Mouse (Mus musculus) liver, adult 2 months (tissue): ENCODE results near the gene Tmem158. TPM values are rescaled to one million over a fixed set of nuclear protein-coding genes. Genes with fewer than 3 reads are reported as not detected.

Experiments
- DNase-seq: peaks from one replicate; pipeline ENCODE4 v3.0.0-alpha.2; 2011; ENCODE audit warnings: low read depth, low spot score; ENCODE audit errors: extremely low read depth
- H3K27ac ChIP-seq: fragments of 200-500 bp; replicated peaks from 2 replicates; pipeline ENCODE4 v1.5.1; 2012; ENCODE audit warnings: low read depth, mild to moderate bottlenecking, control low read depth, inconsistent platforms, low read length; ENCODE audit not compliant: insufficient read depth
- H3K27me3 ChIP-seq: fragments of 200-500 bp; 2 replicates; pipeline ENCODE4 v1.6.1; 2012; ENCODE audit warnings: mild to moderate bottlenecking, moderate library complexity, low read length, inconsistent platforms; ENCODE audit not compliant: control insufficient read depth, insufficient read depth
- H3K36me3 ChIP-seq: fragments of 200-500 bp; 2 replicates; pipeline ENCODE4 v1.6.1; 2012; ENCODE audit warnings: low read length, inconsistent platforms; ENCODE audit not compliant: control insufficient read depth, insufficient read depth
- H3K4me1 ChIP-seq: fragments of 200-500 bp; 2 replicates; pipeline ENCODE4 v1.6.1; 2011; ENCODE audit warnings: low read length; ENCODE audit not compliant: control insufficient read depth, insufficient read depth
- H3K4me3 ChIP-seq: fragments of 200-500 bp; 2 replicates; pipeline ENCODE4 v1.5.1; 2011; ENCODE audit warnings: low read depth, mild to moderate bottlenecking, control low read depth, low read length, moderate library complexity; ENCODE audit not compliant: insufficient read depth
- H3K79me2 ChIP-seq: fragments of 200-500 bp; 2 replicates; pipeline ENCODE4 v1.6.1; 2012; ENCODE audit warnings: inconsistent platforms, mild to moderate bottlenecking, low read length, moderate library complexity; ENCODE audit not compliant: control insufficient read depth, insufficient read depth
- H3K9ac ChIP-seq: fragments of 200-500 bp; 2 replicates; pipeline ENCODE4 v1.6.1; 2012; ENCODE audit warnings: low read depth, mild to moderate bottlenecking, control low read depth, inconsistent platforms, low read length
- CTCF ChIP-seq: fragments of 200-500 bp; IDR thresholded peaks from 2 replicates; pipeline ENCODE4 v1.5.1; 2011; ENCODE audit warnings: low read depth, low read length, control low read depth
- POLR2A ChIP-seq: fragments of 200-500 bp; IDR thresholded peaks from 2 replicates; pipeline ENCODE4 v1.6.1; 2011; ENCODE audit warnings: low read length, control low read depth; ENCODE audit not compliant: insufficient read depth; ENCODE audit errors: extremely low read depth
- WGBS: fragments of 180-500 bp; shearing (Covaris S2); methylation state at CpG from one replicate; pipeline ENCODE4 v1.1.7; 2018; 5-methylcytosine and 5-hydroxymethylcytosine counted together
- polyA plus RNA-seq: library from polyadenylated mRNA; depleted of rRNA; stranded (reverse); fragments of >200 nt; gene quantifications from 2 replicates; pipeline ENCODE4 v1.2.3, GENCODE M21; 2012
- total RNA-seq: library from RNA; depleted of rRNA; stranded (reverse); fragments of >200 nt; gene quantifications from 2 replicates; pipeline ENCODE4 v1.2.3, GENCODE M21; 2014

The Tmem158 gene
- total and polyA plus RNA-seq, 2 experiments = 0.09 to 0.76 TPM

DNA sequence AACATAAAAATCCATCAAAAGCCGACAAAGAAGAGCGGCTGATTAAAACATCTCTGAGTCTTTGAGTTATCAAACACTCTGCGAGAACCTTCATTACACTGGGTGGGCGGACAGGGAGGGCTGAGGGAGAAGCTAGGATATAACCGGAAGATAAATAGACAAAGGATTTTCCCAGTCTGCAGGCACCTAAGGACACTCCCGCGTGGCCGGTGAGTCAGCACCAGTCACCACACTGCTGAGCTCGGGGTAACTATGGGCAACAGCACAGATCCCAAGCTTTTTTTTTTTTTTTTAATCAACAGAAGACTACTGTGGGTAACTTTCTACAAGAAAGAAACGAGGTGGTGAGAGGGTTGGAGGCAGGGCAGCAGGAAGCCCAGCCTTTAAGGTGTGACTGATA, 16.6 kb downstream of the Tmem158 start:
- no peak for DNase-seq
- Histone ChIP-seq H3K79me2 (no peaks in the 10 kb centered on the region), H3K27me3 (no peaks in the 10 kb centered on the region), H3K4me1 (no peaks in the 10 kb centered on the region), H3K27ac (no peak overlapping the region), H3K9ac (no peak overlapping the region), H3K36me3 (no peaks in the 10 kb centered on the region), H3K4me3 (no peak overlapping the region)
- no peak for TF ChIP-seq POLR2A
- no peak for TF ChIP-seq CTCF
- WGBS = 65% methylated on average over 10 of the region's 10 CpGs

DNA sequence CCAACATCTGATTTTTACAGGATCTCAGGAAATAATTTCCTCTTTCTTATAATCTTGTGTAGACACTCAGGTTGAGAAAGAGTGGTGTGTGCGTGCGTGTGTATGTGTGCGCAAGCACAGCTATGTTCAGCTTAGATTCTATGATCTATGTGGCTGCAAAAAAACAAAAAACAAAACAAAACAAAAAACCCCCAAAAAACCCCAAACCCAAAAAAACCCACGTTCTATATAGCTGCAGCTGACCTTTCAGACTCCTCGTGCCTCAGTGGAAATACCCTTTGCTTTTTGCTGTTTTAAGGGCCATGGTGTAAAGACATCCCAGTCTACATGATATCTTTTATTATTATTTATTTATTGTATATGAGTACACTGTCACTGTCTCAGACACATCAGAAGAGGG, 19.4 kb downstream of the Tmem158 start:
- WGBS = 93% methylated on average over 5 of the region's 5 CpGs
- Histone ChIP-seq H3K4me3 (no peak overlapping the region), H3K27ac (no peak overlapping the region), H3K4me1 (no peaks in the 10 kb centered on the region), H3K79me2 (no peaks in the 10 kb centered on the region), H3K36me3 (no peaks in the 10 kb centered on the region), H3K27me3 (no peaks in the 10 kb centered on the region), H3K9ac (no peak overlapping the region)
- TF ChIP-seq POLR2A (no peak), CTCF (no peak)
- DNase-seq = no peak

DNA sequence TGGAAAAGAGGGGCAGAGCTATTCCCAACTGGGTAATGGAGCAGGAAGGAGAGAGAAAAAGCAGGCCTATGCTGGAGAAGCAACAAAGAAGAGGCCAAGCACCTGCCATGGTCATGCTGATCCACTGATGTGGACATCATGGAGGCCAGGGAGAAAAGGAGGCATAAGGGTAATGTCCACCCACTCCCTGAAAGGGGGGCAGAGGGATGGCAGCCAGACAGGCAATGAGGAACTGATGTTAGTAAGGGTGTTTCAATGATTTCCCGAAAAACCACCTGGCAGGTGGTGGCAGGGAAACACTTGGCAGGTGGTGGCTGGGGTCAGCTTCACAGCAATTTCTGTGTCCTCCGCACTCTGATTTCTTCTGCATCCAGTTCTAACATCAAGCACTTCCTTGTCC, 19.8 kb downstream of the Tmem158 start:
- TF ChIP-seq CTCF (no peak), POLR2A (no peak)
- DNase-seq = no peak
- Histone ChIP-seq H3K27me3 (no peaks in the 10 kb centered on the region), H3K9ac (no peak overlapping the region), H3K79me2 (no peaks in the 10 kb centered on the region), H3K4me1 (no peaks in the 10 kb centered on the region), H3K27ac (no peak overlapping the region), H3K36me3 (no peaks in the 10 kb centered on the region), H3K4me3 (no peak overlapping the region)
- WGBS = 98% methylated on average over 2 of the region's 2 CpGs

DNA sequence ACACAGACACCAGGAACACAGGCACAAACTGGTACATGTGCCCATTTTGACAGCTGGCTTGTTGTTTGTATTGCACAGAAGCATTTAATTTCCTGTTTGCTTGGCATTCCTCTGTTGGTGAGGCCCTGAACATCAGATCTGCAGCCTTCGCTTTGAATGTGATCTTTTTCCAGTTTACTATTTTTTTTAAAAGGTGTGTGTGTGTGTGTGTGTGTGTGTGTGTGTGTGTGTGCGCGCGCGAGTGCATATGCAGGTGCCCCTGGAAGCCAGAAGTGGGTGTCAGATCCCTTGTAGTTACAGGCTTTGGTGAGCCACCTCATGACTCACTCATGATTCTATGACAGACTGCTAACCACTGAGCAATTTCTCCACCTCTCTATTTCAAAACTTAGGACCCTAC, 20.3 kb downstream of the Tmem158 start:
- no peak for DNase-seq
- no peak for TF ChIP-seq POLR2A
- TF ChIP-seq CTCF = no peak
- no peaks in the 10 kb centered on the region for H3K79me2 ChIP-seq
- 91% methylated on average over 5 of the region's 5 CpGs for WGBS
- H3K4me3 ChIP-seq = no peak overlapping the region
- no peaks in the 10 kb centered on the region for H3K4me1 ChIP-seq
- H3K36me3 ChIP-seq = no peaks in the 10 kb centered on the region
- H3K27me3 ChIP-seq = no peaks in the 10 kb centered on the region
- no peak overlapping the region for H3K9ac ChIP-seq
- H3K27ac ChIP-seq = no peak overlapping the region

DNA sequence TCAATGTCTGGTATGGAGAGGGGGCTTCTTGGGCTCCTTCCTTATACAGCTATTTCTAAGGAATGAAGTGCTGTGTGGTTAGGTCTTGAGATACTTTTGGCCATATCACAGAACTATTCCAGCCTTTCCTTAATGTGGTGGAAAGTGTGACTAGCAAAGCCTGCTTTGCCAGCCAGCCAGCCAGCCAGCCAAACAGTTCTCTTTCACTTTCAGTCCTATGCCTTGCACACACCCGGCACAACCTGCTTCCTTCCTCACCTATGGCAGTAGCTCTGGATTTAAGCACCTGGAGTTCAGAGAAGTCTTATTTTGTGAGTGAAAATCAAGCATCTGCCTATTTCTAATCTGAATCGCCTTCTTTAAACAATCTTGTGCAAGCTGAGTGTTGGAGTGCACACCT, 20.9 kb downstream of the Tmem158 start:
- DNase-seq = no peak
- H3K36me3 ChIP-seq = no peaks in the 10 kb centered on the region
- WGBS = 58% methylated on average over 2 of the region's 2 CpGs
- no peaks in the 10 kb centered on the region for H3K4me1 ChIP-seq
- no peaks in the 10 kb centered on the region for H3K27me3 ChIP-seq
- no peaks in the 10 kb centered on the region for H3K79me2 ChIP-seq
- H3K4me3 ChIP-seq = no peak overlapping the region
- TF ChIP-seq POLR2A = no peak
- no peak for TF ChIP-seq CTCF
- H3K27ac ChIP-seq = no peak overlapping the region
- no peak overlapping the region for H3K9ac ChIP-seq

DNA sequence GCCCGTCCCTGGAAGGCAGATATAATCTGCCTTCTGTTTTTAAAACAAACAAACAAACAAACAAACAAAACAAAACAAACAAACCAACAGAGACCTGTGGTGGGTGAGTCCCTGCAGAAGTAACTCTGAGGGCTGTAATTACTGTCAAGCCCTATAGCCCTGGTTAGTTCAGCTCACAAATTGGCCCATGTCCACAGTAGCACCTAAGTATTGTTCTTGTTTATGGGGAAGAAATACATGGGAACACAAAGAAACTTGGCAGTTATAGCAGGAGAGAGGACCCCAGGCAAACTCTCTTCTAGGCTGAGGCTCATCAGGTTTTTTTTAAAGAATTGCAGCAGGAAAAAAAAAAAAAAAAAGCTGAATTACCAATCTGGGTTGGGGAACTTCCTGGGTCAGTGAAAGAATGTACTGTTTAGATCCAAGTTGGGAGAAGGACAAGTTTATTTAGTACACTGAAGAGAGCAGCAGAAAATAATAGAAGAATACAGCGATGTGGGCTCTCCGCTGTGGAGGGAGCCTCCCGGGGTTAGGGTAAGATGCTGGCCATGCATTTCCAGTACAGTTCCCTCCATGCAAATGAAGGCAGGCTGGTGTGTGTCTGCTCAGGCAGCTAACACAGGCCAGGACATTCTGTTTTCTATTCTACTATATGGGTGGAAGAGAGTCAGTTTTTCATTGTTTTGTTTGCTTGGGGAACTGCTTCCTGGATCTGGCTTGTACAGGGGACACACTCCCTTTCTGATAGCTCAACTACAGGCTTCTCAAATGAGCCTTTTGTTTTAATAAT, 22.1 kb downstream of the Tmem158 start:
- no peak for TF ChIP-seq CTCF
- no peak for TF ChIP-seq POLR2A
- WGBS = 72% methylated on average over 4 of the region's 4 CpGs
- H3K4me1 ChIP-seq = no peaks in the 10 kb centered on the region
- no peak overlapping the region for H3K4me3 ChIP-seq
- H3K27ac ChIP-seq = peak overlapping the region; percentile 49
- no peaks in the 10 kb centered on the region for H3K36me3 ChIP-seq
- H3K9ac ChIP-seq = no peak overlapping the region
- H3K27me3 ChIP-seq = no peaks in the 10 kb centered on the region
- no peaks in the 10 kb centered on the region for H3K79me2 ChIP-seq
- peak; percentile 15 for DNase-seq
